Mouse (Mus musculus) MEL (cell line): ENCODE measurements around the gene Dpm2.

ENCODE experiments used
- CHD2 ChIP-seq: IDR thresholded peaks from 2 replicates; pipeline ENCODE4 v1.6.1; 2011; ENCODE audit warnings: low read length, improper control_type of control experiment
- CTCF ChIP-seq, 3 experiments: IDR thresholded peaks in 2 of 3; conservative IDR thresholded peaks in 1 of 3; 2 replicates each; pipeline ENCODE4 v1.5.1; 2011 to 2012; ENCODE audit warnings: low read length in 3 of 3, low read depth in 2 of 3, mild to moderate bottlenecking in 2 of 3, improper control_type of control experiment in 1 of 3, inconsistent platforms in 1 of 3, mixed read lengths in 1 of 3, moderate library complexity in 1 of 3; ENCODE audit not compliant: control insufficient read depth in 1 of 3, insufficient read depth in 1 of 3, poor library complexity in 1 of 3, severe bottlenecking in 1 of 3
- GATA1 ChIP-seq: IDR thresholded peaks from 2 replicates; pipeline ENCODE4 v1.6.1; 2011; ENCODE audit warnings: low read depth, low read length, improper control_type of control experiment
- POLR2A ChIP-seq, 2 experiments: IDR thresholded peaks; 2 replicates each; pipeline ENCODE4 v1.6.1; 2011 to 2012; ENCODE audit warnings: low read length in 2 of 2, mild to moderate bottlenecking in 2 of 2, control low read depth in 1 of 2, improper control_type of control experiment in 1 of 2, low read depth in 1 of 2, moderate library complexity in 1 of 2; ENCODE audit not compliant: control insufficient read depth in 1 of 2, insufficient read depth in 1 of 2, poor library complexity in 1 of 2
- POLR2AphosphoS5 ChIP-seq: IDR thresholded peaks from 2 replicates; pipeline ENCODE4 v1.6.1; 2012; ENCODE audit warnings: low read depth, borderline replicate concordance, mild to moderate bottlenecking, inconsistent platforms, low read length, moderate library complexity, mixed read lengths
- USF2 ChIP-seq, 2 experiments: IDR thresholded peaks; 2 replicates each; pipeline ENCODE4 v1.6.1; 2011 to 2012; ENCODE audit warnings: improper control_type of control experiment in 2 of 2, low read length in 2 of 2, borderline replicate concordance in 1 of 2, inconsistent platforms in 1 of 2, low read depth in 1 of 2, mild to moderate bottlenecking in 1 of 2; ENCODE audit not compliant: insufficient read depth in 1 of 2

DNA sequence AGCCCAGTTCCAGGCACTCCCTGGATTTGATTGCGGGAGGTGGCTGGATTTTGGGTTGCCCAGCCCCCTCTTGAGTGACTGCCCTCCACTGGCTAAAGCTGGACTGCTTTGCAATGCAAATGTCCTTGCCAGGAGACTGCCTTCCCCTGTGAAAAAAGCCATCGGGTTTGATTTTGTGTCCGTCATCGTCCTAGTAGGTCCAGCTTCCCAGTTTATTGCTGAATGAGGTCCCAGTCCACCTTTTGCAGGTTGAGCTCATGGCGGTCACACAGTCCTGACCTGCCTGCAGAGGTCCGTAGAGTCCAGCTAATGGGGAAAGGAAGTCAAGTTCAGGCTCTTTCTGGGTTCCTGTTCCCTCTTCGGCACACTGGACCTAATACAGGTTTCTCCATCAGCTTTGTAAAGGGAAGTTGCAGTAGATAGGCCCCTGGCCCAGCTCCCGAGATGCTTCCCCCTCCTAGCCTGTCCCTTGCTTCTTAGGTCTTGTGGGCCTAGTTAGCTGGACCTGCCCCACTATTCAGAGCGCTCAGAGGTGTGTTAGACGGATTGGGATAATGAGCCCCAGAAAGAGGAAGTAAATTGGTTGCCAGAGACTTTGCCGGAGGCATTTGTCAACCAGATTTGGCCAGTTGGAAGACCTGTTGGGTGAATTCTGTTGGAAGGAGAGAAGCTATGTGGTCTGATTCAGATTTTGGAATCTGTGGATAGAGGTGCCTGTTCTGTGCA, 33.9 kb upstream of the Dpm2 start:
- TF ChIP-seq POLR2A (IDR thresholded peaks at IDR 0.05; ENCODE audit: control insufficient read depth in 1 of 2, insufficient read depth in 1 of 2, low read depth in 1 of 2, low read length in 2 of 2, poor library complexity in 1 of 2) = no peak
- no peak for TF ChIP-seq USF2 (IDR thresholded peaks at IDR 0.05; ENCODE audit: borderline replicate concordance in 1 of 2, insufficient read depth in 1 of 2, low read depth in 1 of 2, low read length in 2 of 2)
- no peak for TF ChIP-seq GATA1
- TF ChIP-seq POLR2AphosphoS5 = no peak
- no peak for TF ChIP-seq CTCF (IDR thresholded peaks at IDR 0.05 in 2 of 3, conservative IDR thresholded peaks at IDR 0.05 in 1 of 3; ENCODE audit: control insufficient read depth in 1 of 3, insufficient read depth in 1 of 3, low read depth in 2 of 3, low read length in 3 of 3, poor library complexity in 1 of 3, severe bottlenecking in 1 of 3)
- TF ChIP-seq CHD2 = no peak
